Mouse (Mus musculus) forebrain, postnatal 0 days (tissue): ENCODE data around the gene Samm50. TPM values are rescaled to one million over a fixed set of nuclear protein-coding genes. Genes with fewer than 3 reads are reported as not detected.

Experiments used
- ATAC-seq: fragments of 200-750 bp; cut with Nextera tagmentation; 2 replicates; pipeline ENCODE4 v1.8.0; 2017; ENCODE audit warnings: mild to moderate bottlenecking, moderate library complexity
- DNase-seq: peaks from one replicate; pipeline ENCODE4 v3.0.0-alpha.2; 2015
- H3K27ac ChIP-seq: fragments of 300-500 bp; sonication (generic); 2 replicates; pipeline ENCODE4 v1.5.1; 2014; ENCODE audit warnings: low read depth, mild to moderate bottlenecking, antibody characterized with exemption, low read length, moderate library complexity, mixed read lengths
- H3K27me3 ChIP-seq: fragments of 300-500 bp; sonication (generic); 2 replicates; pipeline ENCODE4 v1.6.1; 2014; ENCODE audit warnings: mild to moderate bottlenecking, low read length, mixed read lengths; ENCODE audit not compliant: insufficient read depth
- H3K36me3 ChIP-seq: fragments of 300-500 bp; sonication (generic); 2 replicates; pipeline ENCODE4 v1.6.1; 2014; ENCODE audit warnings: mild to moderate bottlenecking, moderate library complexity; ENCODE audit not compliant: insufficient read depth
- H3K4me1 ChIP-seq: fragments of 300-500 bp; sonication (generic); 2 replicates; pipeline ENCODE4 v1.6.1; 2014; ENCODE audit warnings: antibody characterized with exemption; ENCODE audit not compliant: insufficient read depth
- H3K4me2 ChIP-seq: fragments of 300-500 bp; sonication (generic); 2 replicates; pipeline ENCODE4 v1.6.1; 2014; ENCODE audit warnings: low read depth, mild to moderate bottlenecking, moderate library complexity
- H3K4me3 ChIP-seq: fragments of 300-500 bp; sonication (generic); 2 replicates; pipeline ENCODE4 v1.5.1; 2014; ENCODE audit warnings: low read depth, low read length, mixed read lengths
- H3K9ac ChIP-seq: fragments of 300-500 bp; sonication (generic); 2 replicates; pipeline ENCODE4 v1.6.1; 2014; ENCODE audit warnings: mild to moderate bottlenecking
- H3K9me3 ChIP-seq: fragments of 300-500 bp; sonication (generic); 2 replicates; pipeline ENCODE4 v1.6.1; 2016; ENCODE audit warnings: low read length
- CTCF ChIP-seq: sonication (generic); IDR thresholded peaks from 2 replicates; pipeline ENCODE4 v1.5.1; 2016; ENCODE audit warnings: antibody characterized with exemption, control low read depth, low read depth
- WGBS: fragments of 180-500 bp; shearing (Covaris S2); extraction: QIAGEN DNeasy Blood & Tissue Kit; methylation state at CpG from one replicate; pipeline ENCODE4 v1.1.7; 2014; 5-methylcytosine and 5-hydroxymethylcytosine counted together
- polyA plus RNA-seq: library from polyadenylated mRNA; unstranded; fragments of >200 nt; fragmentation: Nextera tagmentation; extraction: Ambion mirVana; gene quantifications from 2 replicates; pipeline ENCODE4 v1.2.1, GENCODE M21; 2015
- total RNA-seq: library from RNA; depleted of rRNA; stranded (reverse); fragments of >200 nt; gene quantifications from 2 replicates; pipeline ENCODE4 v1.2.3, GENCODE M21; 2014

Samm50 gene
- total and polyA plus RNA-seq, 2 experiments from 2014 or later, result 36.6 to 88.3 TPM

DNA sequence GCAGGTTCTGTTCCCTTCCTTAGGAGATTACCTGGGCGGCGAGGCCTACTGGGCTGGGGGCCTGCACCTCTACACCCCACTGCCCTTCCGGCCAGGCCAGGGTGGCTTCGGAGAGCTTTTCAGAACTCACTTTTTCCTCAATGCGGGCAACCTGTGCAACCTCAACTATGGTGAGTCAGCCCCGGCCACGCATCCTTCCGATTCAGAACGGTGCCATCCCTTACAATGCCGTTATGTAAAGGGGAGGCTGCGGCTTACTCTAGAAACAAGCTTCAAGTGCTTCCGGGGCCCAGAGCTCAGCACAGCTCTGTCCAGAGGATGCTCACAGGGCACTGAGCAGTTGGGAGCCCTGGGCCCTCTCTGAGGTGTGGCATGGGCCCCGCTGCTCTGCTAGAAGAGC, 18.4 kb downstream of the Samm50 start:
- Histone ChIP-seq H3K27ac (no peak overlapping the region), H3K4me3 (no peak overlapping the region), H3K27me3 (no peaks in the 10 kb centered on the region), H3K36me3 (peaks cover 69% of the 10 kb centered on the region), H3K4me1 (no peaks in the 10 kb centered on the region), H3K9me3 (no peaks in the 10 kb centered on the region), H3K4me2 (no peak overlapping the region), H3K9ac (no peak overlapping the region)
- TF ChIP-seq CTCF, result no peak
- ATAC-seq (no peak), DNase-seq (no peak)
- WGBS, result 92% methylated on average over 13 of the region's 13 CpGs

DNA sequence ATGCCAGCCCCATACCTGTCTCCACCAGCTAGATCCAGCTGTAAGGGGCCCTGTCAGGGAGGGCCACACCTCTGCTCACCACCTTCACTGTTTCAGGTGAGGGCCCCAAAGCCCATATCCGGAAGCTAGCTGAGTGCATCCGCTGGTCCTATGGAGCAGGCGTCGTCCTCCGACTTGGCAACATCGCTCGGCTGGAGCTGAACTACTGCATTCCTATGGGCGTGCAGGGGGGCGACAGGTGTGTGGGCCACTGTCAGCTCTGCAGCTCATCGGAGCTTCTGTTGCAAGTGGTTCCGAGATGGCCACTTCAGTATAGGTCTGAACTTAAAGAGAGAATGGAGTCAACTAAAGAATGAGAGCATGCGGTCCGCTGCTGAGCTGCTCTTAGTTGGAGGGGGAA, 18.9 kb downstream of the Samm50 start:
- no peaks in the 10 kb centered on the region for H3K9me3 ChIP-seq
- H3K27me3 ChIP-seq, result no peaks in the 10 kb centered on the region
- ATAC-seq (no peak), DNase-seq (no peak)
- 89% methylated on average over 13 of the region's 13 CpGs for WGBS
- peaks cover 64% of the 10 kb centered on the region for H3K36me3 ChIP-seq
- no peak overlapping the region for H3K4me2 ChIP-seq
- TF ChIP-seq CTCF, result no peak
- no peak overlapping the region for H3K27ac ChIP-seq
- no peak overlapping the region for H3K9ac ChIP-seq
- H3K4me3 ChIP-seq, result no peak overlapping the region
- no peaks in the 10 kb centered on the region for H3K4me1 ChIP-seq

GRCm38 (mm10) chr15:84211564-84211963, 19.5 kb downstream of the Samm50 start:
- H3K27ac ChIP-seq, result no peak overlapping the region
- no peak overlapping the region for H3K9ac ChIP-seq
- peaks cover 58% of the 10 kb centered on the region for H3K36me3 ChIP-seq
- DNase-seq, result no peak
- WGBS, result 80% methylated on average over 4 of the region's 4 CpGs
- no peaks in the 10 kb centered on the region for H3K4me1 ChIP-seq
- no peak overlapping the region for H3K4me2 ChIP-seq
- no peak for ATAC-seq
- TF ChIP-seq CTCF, result no peak
- no peaks in the 10 kb centered on the region for H3K27me3 ChIP-seq
- H3K4me3 ChIP-seq, result no peak overlapping the region
- no peaks in the 10 kb centered on the region for H3K9me3 ChIP-seq

DNA sequence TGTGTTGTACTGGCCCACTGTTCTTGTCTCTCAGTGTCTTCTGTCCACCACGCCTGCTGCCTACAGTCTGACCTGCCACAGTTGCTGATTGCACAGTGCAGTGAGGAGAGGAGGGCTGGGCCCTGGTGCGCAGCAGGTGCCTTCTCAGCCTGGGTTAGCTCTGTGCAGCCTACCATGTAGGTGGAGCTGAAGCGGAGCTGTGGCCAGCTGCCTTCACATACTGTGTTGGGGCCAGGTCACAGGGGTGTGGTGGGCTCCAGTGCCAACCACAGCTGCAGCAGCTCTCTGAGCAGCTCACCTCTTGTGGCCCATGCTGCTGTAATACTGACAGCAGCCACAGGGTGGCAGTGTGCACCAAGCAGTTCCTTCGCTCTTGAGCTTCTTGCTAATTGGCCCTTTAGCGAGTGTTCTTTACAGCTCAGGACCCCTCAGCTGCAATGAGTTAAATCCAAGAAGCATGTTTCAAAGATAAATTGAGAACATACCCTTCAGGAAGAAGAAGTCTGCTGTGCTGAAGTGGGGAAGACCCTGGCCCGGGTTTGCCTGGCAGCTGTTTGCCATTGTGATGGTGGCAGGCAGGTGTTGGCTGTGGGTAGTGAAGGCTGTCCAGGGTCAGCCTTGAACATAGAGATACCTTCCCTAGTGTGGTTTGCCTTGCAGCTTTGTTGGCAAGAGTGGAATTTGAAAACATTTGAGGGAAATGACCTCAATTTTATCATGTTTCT, 20.2 kb downstream of the Samm50 start:
- H3K27me3 ChIP-seq, result no peaks in the 10 kb centered on the region
- 47% methylated on average over 6 of the region's 6 CpGs for WGBS
- H3K4me2 ChIP-seq, result no peak overlapping the region
- DNase-seq (peak; percentile 95), ATAC-seq (peak; percentile 81)
- H3K9ac ChIP-seq, result no peak overlapping the region
- H3K9me3 ChIP-seq, result no peaks in the 10 kb centered on the region
- no peaks in the 10 kb centered on the region for H3K4me1 ChIP-seq
- TF ChIP-seq CTCF, result peak; percentile 100
- no peak overlapping the region for H3K27ac ChIP-seq
- peaks cover 52% of the 10 kb centered on the region for H3K36me3 ChIP-seq
- H3K4me3 ChIP-seq, result no peak overlapping the region

- Histone ChIP-seq H3K9me3 (no peaks in the 10 kb centered on the region), H3K27ac (no peak overlapping the region), H3K27me3 (no peaks in the 10 kb centered on the region), H3K36me3 (peaks cover 47% of the 10 kb centered on the region), H3K9ac (no peak overlapping the region), H3K4me3 (no peak overlapping the region), H3K4me1 (no peaks in the 10 kb centered on the region), H3K4me2 (no peak overlapping the region)
- ATAC-seq (no peak), DNase-seq (no peak)
- TF ChIP-seq CTCF, result no peak
- 100% methylated on average over 2 of the region's 2 CpGs for WGBS
These were observed 20.7 kb downstream of the Samm50 start for GRCm38 (mm10) chr15:84212756-84213105.

DNA sequence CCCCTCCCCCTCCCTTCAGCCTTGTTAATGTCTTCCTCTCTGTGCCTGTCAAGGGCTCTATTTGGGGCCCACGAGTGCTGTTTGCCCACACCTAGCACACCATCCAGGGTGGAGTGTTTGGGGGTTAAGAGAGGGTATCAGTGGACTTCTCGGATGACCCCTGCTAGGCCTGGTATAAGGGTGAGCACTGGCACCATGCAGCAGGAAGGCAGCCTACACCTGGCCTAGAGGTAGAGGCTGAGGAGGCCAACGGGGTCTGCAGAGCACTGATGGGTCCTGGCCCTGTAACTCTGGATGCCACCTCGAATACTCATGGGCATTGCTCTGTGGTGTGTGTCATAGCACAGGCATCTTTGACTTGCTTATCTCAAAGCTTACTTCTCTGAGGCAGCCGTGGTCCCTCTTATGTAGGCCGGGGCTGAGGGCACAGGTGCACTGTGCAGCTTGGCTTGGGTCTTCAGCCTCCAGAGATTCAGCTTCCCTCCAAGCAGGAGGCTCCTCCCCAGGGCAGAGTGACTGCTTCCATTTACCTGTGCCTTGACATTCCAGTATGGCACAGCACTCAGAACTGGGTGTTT, 21.2 kb downstream of the Samm50 start:
- 91% methylated on average over 6 of the region's 6 CpGs for WGBS
- H3K27ac ChIP-seq, result no peak overlapping the region
- ATAC-seq, result no peak

GRCm38 (mm10) chr15:84214476-84214875, 22.4 kb downstream of the Samm50 start:
- no peak overlapping the region for H3K4me3 ChIP-seq
- WGBS, result 94% methylated on average over 7 of the region's 7 CpGs
- H3K36me3 ChIP-seq, result peaks cover 34% of the 10 kb centered on the region
- ATAC-seq (no peak), DNase-seq (no peak)
- H3K4me1 ChIP-seq, result peaks cover 11% of the 10 kb centered on the region; the same call in 1 of the 2 replicates
- no peak for TF ChIP-seq CTCF
- no peaks in the 10 kb centered on the region for H3K9me3 ChIP-seq
- H3K9ac ChIP-seq, result no peak overlapping the region
- H3K4me2 ChIP-seq, result no peak overlapping the region
- no peaks in the 10 kb centered on the region for H3K27me3 ChIP-seq
- no peak overlapping the region for H3K27ac ChIP-seq

More for the DNA sequence above, 21.2 kb downstream of the Samm50 start:
- peaks cover 4% of the 10 kb centered on the region; the same call in 1 of the 2 replicates for H3K4me1 ChIP-seq
- H3K36me3 ChIP-seq, result peaks cover 45% of the 10 kb centered on the region
- H3K27me3 ChIP-seq, result no peaks in the 10 kb centered on the region
- H3K9me3 ChIP-seq, result no peaks in the 10 kb centered on the region
- TF ChIP-seq CTCF, result no peak
- no peak overlapping the region for H3K4me2 ChIP-seq
- no peak overlapping the region for H3K9ac ChIP-seq
- DNase-seq, result no peak
- no peak overlapping the region for H3K4me3 ChIP-seq
